Mouse (Mus musculus) adrenal gland, postnatal 36 days (tissue): ENCODE results near the gene Grasp. TPM values are rescaled to one million over a fixed set of nuclear protein-coding genes. Genes with fewer than 3 reads are reported as not detected.

ENCODE experiments used
- DNase-seq, 2 experiments: peaks; one replicate each; pipeline ENCODE4 v3.0.0; 2021; ENCODE audit warnings: mixed read lengths in 1 of 2
- microRNA-seq: library from miRNA; unstranded; fragments of <30 nt; microRNA quantifications from one replicate; pipeline ENCODE4 v1.2.0, GENCODE M21; 2021
- total RNA-seq, 2 experiments: library from RNA; stranded (reverse); gene quantifications; 2 replicates each; pipeline ENCODE4 v1.2.3; 2021

Grasp gene
- total RNA-seq, 2 experiments from 2014 or later = 18.7 to 60.1 TPM

GRCm38 (mm10) chr15:101274380-101274779 is 50.4 kb downstream of the Grasp start:
- DNase-seq = no peak

- DNase-seq = no peak
Observed at GRCm38 (mm10) chr15:101277351-101277899, 53.4 kb downstream of the Grasp start.

GRCm38 (mm10) chr15:101278589-101278988 is 54.6 kb downstream of the Grasp start:
- DNase-seq = peak; percentile 55 to 65

- peak; percentile 92 to 93 for DNase-seq
Observed at GRCm38 (mm10) chr15:101279430-101279999, 55.5 kb downstream of the Grasp start.

Small RNAs within 50 kb of the gene (microRNA-seq; reads per million reads assigned to microRNA genes)
- 0.75 reads per million for gene Mir6962

Other genes with a start within 250 kb of the Grasp start
- under 1 TPM in 1 of 2 experiments, not detected in 1; 0.26 TPM for gene Gm47841, start 176.8 kb upstream of the Grasp start, total RNA-seq
- 1 to 10 TPM; 9.4 to 9.9 TPM for gene Fignl2, start 145.6 kb upstream of the Grasp start, total RNA-seq
- under 1 TPM; 0.56 to 0.99 TPM for gene Ankrd33, start 108.4 kb upstream of the Grasp start, total RNA-seq
- gene Acvrl1, start 95.7 kb upstream of the Grasp start, total RNA-seq = 10 to 100 TPM; 13.4 to 17.5 TPM
- gene Acvr1b, start 50.1 kb upstream of the Grasp start, total RNA-seq = 1 to 10 TPM; 8.5 to 9.3 TPM
- 1,000 to 10,000 TPM in 1 of 2 experiments, 100 to 1,000 TPM in 1; 924 to 1,160 TPM for gene Nr4a1, start 30.1 kb downstream of the Grasp start, total RNA-seq
- gene Atg101, start 60.1 kb downstream of the Grasp start, total RNA-seq = 10 to 100 TPM; 53.6 to 90.1 TPM
- under 1 TPM; 0.36 to 0.40 TPM for gene 6030408B16Rik, start 69.0 kb downstream of the Grasp start, total RNA-seq
- gene Krt80, start 146.0 kb downstream of the Grasp start, total RNA-seq = 1 to 10 TPM; 1.4 to 2.0 TPM
- 1 to 10 TPM in 1 of 2 experiments, under 1 TPM in 1; 0.89 to 1.8 TPM for gene Krt7, start 186.9 kb downstream of the Grasp start, total RNA-seq
- not detected for gene Krt87, start 214.6 kb downstream of the Grasp start, total RNA-seq
- gene Krt88, start 223.6 kb downstream of the Grasp start, total RNA-seq = not detected
- gene Krt81, start 239.6 kb downstream of the Grasp start, total RNA-seq = not detected
- not detected for gene Krt86, start 249.3 kb downstream of the Grasp start, total RNA-seq